Mouse (Mus musculus) CH12F3 (cell line): ENCODE results near the gene Fgfr2.

Experiments
- in situ Hi-C: fragments of 300-500 bp; cut with MboI; formaldehyde crosslinking; loops from 2 replicates; pipeline ENCODE4 v1.14.3; 2020; ENCODE audit warnings: low sequenced_read_pairs

The Fgfr2 gene

GRCm38 (mm10) chr7:130260905-130261683 lies 2862.1 kb downstream of the Fgfr2 start:
- in situ Hi-C loops, result loop anchor here (25.0 kb wide), 1 partner anchor 599 kb away; no protein-coding TSS in a partner anchor

GRCm38 (mm10) chr7:130260060-130260459 lies 2863.1 kb downstream of the Fgfr2 start:
- in situ Hi-C loops, result loop anchor here (25.0 kb wide), 1 partner anchor 598 kb away; no protein-coding TSS in a partner anchor

GRCm38 (mm10) chr7:130258704-130259295 lies 2864.3 kb downstream of the Fgfr2 start:
- in situ Hi-C loops, result loop anchor here (25.0 kb wide), 1 partner anchor 596 kb away; no protein-coding TSS in a partner anchor

GRCm38 (mm10) chr7:130257991-130258703 lies 2865.0 kb downstream of the Fgfr2 start:
- in situ Hi-C loops, result loop anchor here (25.0 kb wide), 1 partner anchor 596 kb away; no protein-coding TSS in a partner anchor

GRCm38 (mm10) chr7:130253264-130253663 lies 2869.9 kb downstream of the Fgfr2 start:
- in situ Hi-C loops, result loop anchor here (25.0 kb wide), 1 partner anchor 591 kb away; no protein-coding TSS in a partner anchor

GRCm38 (mm10) chr7:130251936-130252523 lies 2871.1 kb downstream of the Fgfr2 start:
- in situ Hi-C loops, result loop anchor here (25.0 kb wide), 1 partner anchor 590 kb away; no protein-coding TSS in a partner anchor

GRCm38 (mm10) chr7:130250994-130251393 lies 2872.2 kb downstream of the Fgfr2 start:
- in situ Hi-C loops, result loop anchor here (25.0 kb wide), 1 partner anchor 589 kb away; no protein-coding TSS in a partner anchor

GRCm38 (mm10) chr7:130248403-130248802 lies 2874.7 kb downstream of the Fgfr2 start:
- in situ Hi-C loops, result no loop called here

- in situ Hi-C loops, result no loop called here
These were observed 2875.3 kb downstream of the Fgfr2 start for GRCm38 (mm10) chr7:130247831-130248230.

- in situ Hi-C loops, result no loop called here
These were observed 2876.7 kb downstream of the Fgfr2 start for GRCm38 (mm10) chr7:130246483-130246882.

- in situ Hi-C loops, result no loop called here
These were observed 2878.6 kb downstream of the Fgfr2 start for GRCm38 (mm10) chr7:130244545-130244944.

GRCm38 (mm10) chr7:130243811-130244210 lies 2879.3 kb downstream of the Fgfr2 start:
- in situ Hi-C loops, result no loop called here

GRCm38 (mm10) chr7:130240191-130240590 lies 2883.0 kb downstream of the Fgfr2 start:
- in situ Hi-C loops, result no loop called here

GRCm38 (mm10) chr7:130237244-130237643 lies 2885.9 kb downstream of the Fgfr2 start:
- in situ Hi-C loops, result no loop called here

GRCm38 (mm10) chr7:130233777-130234176 lies 2889.4 kb downstream of the Fgfr2 start:
- in situ Hi-C loops, result no loop called here

- in situ Hi-C loops, result no loop called here
These were observed 2893.1 kb downstream of the Fgfr2 start for GRCm38 (mm10) chr7:130230034-130230433.

GRCm38 (mm10) chr7:130225227-130225626 lies 2897.9 kb downstream of the Fgfr2 start:
- in situ Hi-C loops, result no loop called here

GRCm38 (mm10) chr7:130222633-130223354 lies 2900.4 kb downstream of the Fgfr2 start:
- in situ Hi-C loops, result no loop called here

GRCm38 (mm10) chr7:130221661-130222387 lies 2901.3 kb downstream of the Fgfr2 start:
- in situ Hi-C loops, result no loop called here
